Mouse (Mus musculus) stomach, embryonic 14.5 days (tissue): ENCODE results near the gene Yap1. TPM values are rescaled to one million over a fixed set of nuclear protein-coding genes. Genes with fewer than 3 reads are reported as not detected.
A peak's percentile ranks its signal among the peaks of the same experiment; 100 is the strongest.

Experiments
- ATAC-seq: fragments of 200-750 bp; cut with Nextera tagmentation; 2 replicates; pipeline ENCODE4 v1.8.0; 2017; ENCODE audit warnings: low read depth, moderate TSS enrichment; ENCODE audit not compliant: insufficient number of reproducible peaks, insufficient read depth, low FRiP score
- H3K27ac ChIP-seq: fragments of 300-500 bp; sonication (generic); 2 replicates; pipeline ENCODE4 v1.5.1; 2014; ENCODE audit warnings: mild to moderate bottlenecking, low read length, moderate library complexity, mixed read lengths
- H3K27me3 ChIP-seq: fragments of 300-500 bp; sonication (generic); 2 replicates; pipeline ENCODE4 v1.6.1; 2014; ENCODE audit warnings: low read length, control low read depth, mixed read lengths; ENCODE audit not compliant: control insufficient read depth, insufficient read depth
- H3K36me3 ChIP-seq: fragments of 300-500 bp; sonication (generic); 2 replicates; pipeline ENCODE4 v1.6.1; 2014; ENCODE audit warnings: mild to moderate bottlenecking, control low read depth, low read length, moderate library complexity, mixed read lengths; ENCODE audit not compliant: control insufficient read depth, insufficient read depth
- H3K4me1 ChIP-seq: fragments of 300-500 bp; sonication (generic); 2 replicates; pipeline ENCODE4 v1.6.1; 2014; ENCODE audit warnings: low read length, control low read depth, mixed read lengths; ENCODE audit not compliant: control insufficient read depth, insufficient read depth
- H3K4me2 ChIP-seq: fragments of 300-500 bp; sonication (generic); replicated peaks from 2 replicates; pipeline ENCODE4 v1.6.1; 2014; ENCODE audit warnings: low read depth, low read length, control low read depth
- H3K4me3 ChIP-seq: fragments of 300-500 bp; sonication (generic); 2 replicates; pipeline ENCODE4 v1.5.1; 2014; ENCODE audit warnings: low read depth, low read length, control low read depth
- H3K9ac ChIP-seq: fragments of 300-500 bp; sonication (generic); replicated peaks from 2 replicates; pipeline ENCODE4 v1.6.1; 2014; ENCODE audit warnings: low read depth, mild to moderate bottlenecking, control low read depth, low read length, moderate library complexity, mixed read lengths
- H3K9me3 ChIP-seq: fragments of 300-500 bp; sonication (generic); 2 replicates; pipeline ENCODE4 v1.6.1; 2016; ENCODE audit warnings: low read depth, low read length, control low read depth; ENCODE audit not compliant: control insufficient read depth
- WGBS: fragments of 180-500 bp; shearing (Covaris S2); extraction: QIAGEN DNeasy Blood & Tissue Kit; methylation state at CpG from one replicate; pipeline ENCODE4 v1.1.7; 2014; 5-methylcytosine and 5-hydroxymethylcytosine counted together
- polyA plus RNA-seq: library from polyadenylated mRNA; unstranded; fragments of >200 nt; fragmentation: Nextera tagmentation; extraction: Ambion mirVana; gene quantifications from 2 replicates; pipeline ENCODE4 v1.2.1, GENCODE M21; 2014

Gene Yap1
- polyA plus RNA-seq, 1 experiment from 2014 or later, result 35.1 TPM

DNA sequence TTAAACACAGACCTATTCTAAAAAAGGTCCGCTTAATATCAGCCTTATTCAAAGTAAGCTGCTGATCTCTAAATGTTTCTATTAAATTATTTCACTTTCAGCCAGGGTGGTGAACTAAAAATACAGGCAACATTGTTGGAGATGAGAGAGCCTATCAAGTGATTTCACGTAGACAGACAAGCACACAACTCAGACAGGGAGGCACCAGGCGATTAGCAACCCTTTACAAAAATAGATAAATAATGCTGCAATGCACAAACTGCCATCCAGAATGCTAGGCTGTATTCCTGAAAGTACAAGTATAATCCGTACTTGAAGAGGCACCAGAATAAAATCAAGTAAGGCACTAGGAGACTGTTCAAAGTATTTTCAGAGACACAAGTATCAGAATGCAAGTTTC, 20.1 kb downstream of the Yap1 start:
- H3K9me3 ChIP-seq, result no peaks in the 10 kb centered on the region
- 49% methylated on average over 4 of the region's 4 CpGs for WGBS
- H3K27me3 ChIP-seq, result no peaks in the 10 kb centered on the region
- no peak for ATAC-seq
- no peak overlapping the region for H3K4me2 ChIP-seq
- H3K36me3 ChIP-seq, result no peaks in the 10 kb centered on the region; the same call in 1 of the 2 replicates
- no peak overlapping the region for H3K27ac ChIP-seq
- H3K4me1 ChIP-seq, result peaks cover 10% of the 10 kb centered on the region; the same call in 1 of the 2 replicates
- no peak overlapping the region for H3K4me3 ChIP-seq
- no peak overlapping the region for H3K9ac ChIP-seq

GRCm38 (mm10) chr9:7983665-7984064, 20.7 kb downstream of the Yap1 start:
- H3K9ac ChIP-seq, result no peak overlapping the region
- H3K27ac ChIP-seq, result no peak overlapping the region
- no peak overlapping the region for H3K4me2 ChIP-seq
- ATAC-seq, result no peak
- 43% methylated on average over 2 of the region's 2 CpGs for WGBS
- H3K4me3 ChIP-seq, result no peak overlapping the region
- H3K36me3 ChIP-seq, result no peaks in the 10 kb centered on the region; the same call in 1 of the 2 replicates
- H3K9me3 ChIP-seq, result no peaks in the 10 kb centered on the region
- H3K4me1 ChIP-seq, result peaks cover 11% of the 10 kb centered on the region; the same call in 1 of the 2 replicates
- H3K27me3 ChIP-seq, result no peaks in the 10 kb centered on the region

DNA sequence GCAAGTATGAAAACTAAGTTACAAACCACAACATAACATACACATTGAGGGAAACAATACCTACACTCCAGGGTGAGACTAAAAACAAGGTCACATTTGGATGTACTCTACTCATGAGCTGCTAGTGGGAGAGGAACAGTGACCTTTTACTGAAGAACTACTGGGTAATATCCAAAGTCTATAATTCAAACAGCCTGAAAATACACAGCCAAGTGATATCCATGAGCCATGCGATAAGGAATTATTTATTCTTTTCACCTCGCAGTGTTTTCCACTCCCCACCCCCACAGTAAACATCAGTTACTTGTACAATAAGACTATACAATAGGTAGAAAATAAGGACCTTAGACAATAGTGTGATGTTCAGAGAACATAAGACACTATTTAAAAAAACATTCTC, 24.2 kb downstream of the Yap1 start:
- Histone ChIP-seq H3K36me3 (no peaks in the 10 kb centered on the region), H3K9ac (no peak overlapping the region), H3K27me3 (no peaks in the 10 kb centered on the region), H3K4me2 (no peak overlapping the region), H3K27ac (no peak overlapping the region), H3K9me3 (no peaks in the 10 kb centered on the region), H3K4me3 (no peak overlapping the region), H3K4me1 (peaks cover 11% of the 10 kb centered on the region; the same call in 1 of the 2 replicates)
- WGBS, result 72% methylated on average over 2 of the region's 2 CpGs
- ATAC-seq, result no peak

- no peak overlapping the region for H3K9ac ChIP-seq
- no peak for ATAC-seq
- no peaks in the 10 kb centered on the region for H3K9me3 ChIP-seq
- H3K4me3 ChIP-seq, result no peak overlapping the region
- H3K27me3 ChIP-seq, result no peaks in the 10 kb centered on the region
- H3K4me2 ChIP-seq, result no peak overlapping the region
- peaks cover 10% of the 10 kb centered on the region; the same call in 1 of the 2 replicates for H3K4me1 ChIP-seq
- WGBS, result 83% methylated on average over 11 of the region's 11 CpGs
- H3K27ac ChIP-seq, result no peak overlapping the region
- no peaks in the 10 kb centered on the region for H3K36me3 ChIP-seq
These were observed 25.1 kb downstream of the Yap1 start for GRCm38 (mm10) chr9:7979153-7979916.

GRCm38 (mm10) chr9:7978502-7978901, 25.9 kb downstream of the Yap1 start:
- Histone ChIP-seq H3K9ac (no peak overlapping the region), H3K4me2 (no peak overlapping the region), H3K9me3 (no peaks in the 10 kb centered on the region), H3K27ac (no peak overlapping the region), H3K4me1 (peaks cover 8% of the 10 kb centered on the region; the same call in 1 of the 2 replicates), H3K36me3 (no peaks in the 10 kb centered on the region), H3K4me3 (no peak overlapping the region), H3K27me3 (no peaks in the 10 kb centered on the region)
- no peak for ATAC-seq
- 81% methylated on average over 3 of the region's 3 CpGs for WGBS

GRCm38 (mm10) chr9:7977587-7977986, 26.8 kb downstream of the Yap1 start:
- no peaks in the 10 kb centered on the region for H3K9me3 ChIP-seq
- H3K27me3 ChIP-seq, result no peaks in the 10 kb centered on the region
- H3K36me3 ChIP-seq, result peaks cover 6% of the 10 kb centered on the region; the same call in 1 of the 2 replicates
- H3K4me2 ChIP-seq, result no peak overlapping the region
- WGBS, result 69% methylated on average over 5 of the region's 5 CpGs
- H3K9ac ChIP-seq, result no peak overlapping the region
- no peak for ATAC-seq
- peaks cover 8% of the 10 kb centered on the region; the same call in 1 of the 2 replicates for H3K4me1 ChIP-seq
- H3K27ac ChIP-seq, result no peak overlapping the region
- H3K4me3 ChIP-seq, result no peak overlapping the region

DNA sequence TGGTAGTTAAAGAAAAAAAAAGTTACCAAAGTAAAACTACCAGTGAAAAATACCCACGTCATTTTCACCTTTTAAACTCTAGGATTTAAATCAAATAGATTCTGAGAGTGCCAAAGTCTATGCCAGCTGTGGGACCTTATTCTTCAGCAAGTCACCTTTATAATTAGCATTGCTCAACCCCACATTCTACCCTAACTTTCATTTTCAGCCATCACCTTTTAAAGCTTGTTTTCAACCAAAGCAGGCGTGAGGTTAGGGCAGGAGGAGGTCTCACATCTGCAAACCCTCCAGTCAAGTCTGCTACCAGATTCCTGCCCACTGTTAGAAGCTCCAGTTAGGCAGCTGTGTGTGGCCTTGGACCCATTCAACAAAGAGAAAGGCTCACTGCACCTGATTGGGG, 32.4 kb downstream of the Yap1 start:
- Histone ChIP-seq H3K9ac (no peak overlapping the region), H3K4me1 (peaks cover 7% of the 10 kb centered on the region; the same call in 1 of the 2 replicates), H3K4me2 (no peak overlapping the region), H3K27me3 (no peaks in the 10 kb centered on the region), H3K4me3 (no peak overlapping the region), H3K36me3 (peaks cover 8% of the 10 kb centered on the region; the same call in 1 of the 2 replicates), H3K9me3 (no peaks in the 10 kb centered on the region), H3K27ac (no peak overlapping the region)
- 71% methylated on average over 2 of the region's 2 CpGs for WGBS
- ATAC-seq, result no peak

GRCm38 (mm10) chr9:7967980-7968379, 36.4 kb downstream of the Yap1 start:
- WGBS, result 79% methylated on average over 1 of the region's 1 CpGs
- peak overlapping the region; percentile 8; the same call in 1 of the 2 replicates for H3K27ac ChIP-seq
- H3K9me3 ChIP-seq, result no peaks in the 10 kb centered on the region
- H3K4me2 ChIP-seq, result no peak overlapping the region
- H3K4me3 ChIP-seq, result no peak overlapping the region
- no peaks in the 10 kb centered on the region for H3K27me3 ChIP-seq
- ATAC-seq, result 0 out of 2 replicates have a peak, but pooled peaks have one; percentile 39
- H3K36me3 ChIP-seq, result peaks cover 8% of the 10 kb centered on the region; the same call in 1 of the 2 replicates
- peaks cover 18% of the 10 kb centered on the region for H3K4me1 ChIP-seq
- H3K9ac ChIP-seq, result no peak overlapping the region
